Mouse (Mus musculus) embryonic facial prominence, embryonic 15.5 days (tissue): ENCODE results near the gene Qrich1. TPM values are rescaled to one million over a fixed set of nuclear protein-coding genes. Genes with fewer than 3 reads are reported as not detected.
"Not testable (repeated sequence)": the region's sequence is repeated elsewhere in the genome, so short reads cannot be mapped to it uniquely, and the experiment has no call there.

Experiments used
- ATAC-seq: fragments of 200-750 bp; cut with Nextera tagmentation; 2 replicates; pipeline ENCODE4 v1.8.0; 2017; ENCODE audit warnings: low read depth, moderate TSS enrichment; ENCODE audit not compliant: insufficient number of reproducible peaks, low FRiP score, low TSS enrichment
- H3K27ac ChIP-seq: fragments of 300-500 bp; sonication (generic); replicated peaks from 2 replicates; pipeline ENCODE4 v1.5.1; 2015; ENCODE audit warnings: mild to moderate bottlenecking, inconsistent platforms
- H3K27me3 ChIP-seq: fragments of 300-500 bp; sonication (generic); 2 replicates; pipeline ENCODE4 v1.6.1; 2015; ENCODE audit warnings: inconsistent platforms
- H3K36me3 ChIP-seq: fragments of 300-500 bp; sonication (generic); 2 replicates; pipeline ENCODE4 v1.6.1; 2015; ENCODE audit warnings: mild to moderate bottlenecking, inconsistent platforms
- H3K4me1 ChIP-seq: fragments of 300-500 bp; sonication (generic); 2 replicates; pipeline ENCODE4 v1.6.1; 2015; ENCODE audit warnings: inconsistent platforms
- H3K4me2 ChIP-seq: fragments of 300-500 bp; sonication (generic); replicated peaks from 2 replicates; pipeline ENCODE4 v1.6.1; 2015; ENCODE audit warnings: mild to moderate bottlenecking, inconsistent platforms
- H3K4me3 ChIP-seq: fragments of 300-500 bp; sonication (generic); replicated peaks from 2 replicates; pipeline ENCODE4 v1.5.1; 2015; ENCODE audit warnings: mild to moderate bottlenecking, inconsistent platforms
- H3K9ac ChIP-seq: fragments of 300-500 bp; sonication (generic); 2 replicates; pipeline ENCODE4 v1.6.1; 2015; ENCODE audit warnings: inconsistent platforms
- H3K9me3 ChIP-seq: fragments of 300-500 bp; sonication (generic); replicated peaks from 2 replicates; pipeline ENCODE4 v1.6.1; 2016; ENCODE audit warnings: inconsistent platforms
- WGBS: fragments of 180-500 bp; shearing (Covaris S2); methylation state at CpG from one replicate; pipeline ENCODE4 v1.1.7; 2015; 5-methylcytosine and 5-hydroxymethylcytosine counted together
- microRNA counts: library from miRNA; unstranded; fragments of <30 nt; microRNA quantifications from one replicate; lab custom pipeline; 2016
- microRNA-seq: library from miRNA; unstranded; fragments of <30 nt; microRNA quantifications from one replicate; pipeline ENCODE4, GENCODE M21; 2016; ENCODE audit warnings: borderline number of aligned reads
- polyA plus RNA-seq: library from polyadenylated mRNA; unstranded; fragments of >200 nt; fragmentation: Nextera tagmentation; extraction: Ambion mirVana; gene quantifications from 2 replicates; pipeline ENCODE4 v1.2.1, GENCODE M21; 2015

Gene Qrich1
- polyA plus RNA-seq, 1 experiment from 2014 or later: 125 TPM

DNA sequence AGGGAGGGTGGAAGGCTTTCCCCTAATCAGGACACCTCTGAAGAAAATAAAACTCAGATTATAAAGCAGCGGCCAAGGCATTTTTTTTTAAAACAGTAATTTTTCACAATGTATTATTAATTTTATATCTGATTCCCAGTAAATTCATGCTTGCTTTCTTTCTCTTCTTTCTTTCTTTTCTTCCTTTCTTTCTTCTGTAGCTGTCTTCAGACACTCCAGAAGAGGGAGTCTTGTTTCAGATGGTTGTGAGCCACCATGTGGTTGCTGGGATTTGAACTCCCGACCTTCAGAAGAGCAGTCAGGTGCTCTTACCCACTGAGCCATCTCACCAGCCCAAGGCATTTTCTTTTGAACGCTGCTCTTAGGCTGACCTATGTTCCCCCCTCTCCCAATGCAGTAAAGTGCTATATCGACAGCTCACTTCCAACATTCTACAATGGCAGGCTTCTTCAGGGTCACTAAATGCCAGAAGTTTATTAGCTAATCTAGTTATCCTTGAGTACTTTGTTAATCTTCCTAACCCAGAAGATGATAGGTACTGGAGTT, 82.5 kb downstream of the Qrich1 start:
- H3K4me3 ChIP-seq: no peak overlapping the region
- no peaks in the 10 kb centered on the region for H3K9me3 ChIP-seq
- 69% methylated on average over 4 of the region's 4 CpGs for WGBS
- H3K9ac ChIP-seq: no peak overlapping the region
- no peak for ATAC-seq
- peaks cover 17% of the 10 kb centered on the region for H3K36me3 ChIP-seq
- H3K4me1 ChIP-seq: peaks cover 14% of the 10 kb centered on the region; the same call in 1 of the 2 replicates
- no peak overlapping the region for H3K27ac ChIP-seq
- no peak overlapping the region for H3K4me2 ChIP-seq
- H3K27me3 ChIP-seq: no peaks in the 10 kb centered on the region

DNA sequence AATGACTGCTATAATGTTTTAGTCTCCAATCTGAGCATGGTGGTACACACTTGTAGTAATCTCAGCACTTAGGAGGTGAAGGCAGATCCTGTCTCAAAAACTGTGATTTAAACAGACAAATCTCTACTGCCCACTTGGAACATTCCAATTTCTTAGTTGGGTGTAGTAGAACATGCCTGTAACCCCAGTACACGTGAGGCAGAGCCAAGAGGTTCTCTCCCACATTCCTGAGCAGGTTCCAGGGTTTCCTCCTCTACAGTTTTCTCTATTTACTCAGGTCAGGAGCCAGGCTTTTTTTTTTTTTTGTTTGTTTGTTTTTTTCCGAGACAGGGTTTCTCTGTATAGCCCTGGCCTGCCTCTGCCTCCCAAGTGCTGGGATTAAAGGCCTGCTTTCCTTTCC, 83.4 kb downstream of the Qrich1 start:
- Histone ChIP-seq H3K36me3 (peaks cover 26% of the 10 kb centered on the region), H3K4me2 (no peak overlapping the region), H3K27me3 (no peaks in the 10 kb centered on the region), H3K4me1 (peaks cover 14% of the 10 kb centered on the region; the same call in 1 of the 2 replicates), H3K9me3 (no peaks in the 10 kb centered on the region), H3K4me3 (no peak overlapping the region), H3K27ac (no peak overlapping the region), H3K9ac (no peak overlapping the region)
- ATAC-seq: no peak
- WGBS: 43% methylated on average over 2 of the region's 2 CpGs

DNA sequence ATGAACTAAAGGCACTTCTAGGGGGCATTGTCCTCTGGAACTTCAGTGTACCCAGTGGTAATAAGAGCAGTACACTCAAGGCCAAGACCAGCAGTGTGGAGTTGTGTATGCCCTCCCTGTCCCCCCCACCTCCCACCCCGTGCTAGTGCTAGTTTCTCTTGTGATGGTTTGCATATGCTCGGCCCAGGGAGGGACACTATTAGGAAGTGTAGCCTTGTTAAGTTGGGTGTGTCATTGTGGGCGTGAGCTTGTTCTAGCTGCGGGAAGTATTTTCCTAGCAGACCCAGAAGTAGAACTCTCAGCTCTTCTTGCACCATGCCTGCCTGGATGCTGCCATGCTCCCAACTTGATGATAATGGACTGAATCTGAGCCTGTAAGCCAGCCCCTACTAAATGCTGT, 85.4 kb downstream of the Qrich1 start:
- Histone ChIP-seq H3K27ac (no peak overlapping the region), H3K9ac (no peak overlapping the region), H3K9me3 (no peaks in the 10 kb centered on the region), H3K27me3 (no peaks in the 10 kb centered on the region), H3K4me1 (0 out of 2 replicates have a peak, but pooled peaks cover 6% of the 10 kb centered on the region), H3K36me3 (peaks cover 43% of the 10 kb centered on the region), H3K4me2 (no peak overlapping the region), H3K4me3 (no peak overlapping the region)
- 84% methylated on average over 4 of the region's 4 CpGs for WGBS
- no peak for ATAC-seq

DNA sequence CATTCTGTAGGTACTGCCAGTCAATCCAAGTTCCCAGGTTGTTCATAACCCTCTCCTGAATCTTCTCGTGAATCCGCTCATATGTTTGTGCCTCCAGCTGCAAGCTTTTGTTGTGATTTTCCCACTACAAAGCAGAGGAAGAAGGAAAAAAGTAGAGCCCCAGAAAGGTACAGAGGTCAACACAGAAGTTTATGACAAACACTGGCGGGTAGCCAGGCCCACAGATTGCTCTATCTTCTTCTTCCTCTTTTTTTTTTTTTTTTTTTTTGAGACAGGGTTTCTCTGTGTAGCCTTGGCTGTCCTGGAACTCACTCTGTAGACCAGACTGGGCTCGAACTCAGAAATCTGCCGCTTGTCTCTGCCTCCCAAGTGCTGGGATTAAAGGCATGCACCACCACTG, 91.3 kb downstream of the Qrich1 start:
- not testable (repeated sequence) for H3K27me3 ChIP-seq, H3K4me1 ChIP-seq, H3K9me3 ChIP-seq, H3K4me2 ChIP-seq, H3K9ac ChIP-seq, H3K4me3 ChIP-seq, H3K27ac ChIP-seq, ATAC-seq
- peaks cover 97% of the 10 kb centered on the region for H3K36me3 ChIP-seq
- WGBS: 93% methylated on average over 5 of the region's 5 CpGs

DNA sequence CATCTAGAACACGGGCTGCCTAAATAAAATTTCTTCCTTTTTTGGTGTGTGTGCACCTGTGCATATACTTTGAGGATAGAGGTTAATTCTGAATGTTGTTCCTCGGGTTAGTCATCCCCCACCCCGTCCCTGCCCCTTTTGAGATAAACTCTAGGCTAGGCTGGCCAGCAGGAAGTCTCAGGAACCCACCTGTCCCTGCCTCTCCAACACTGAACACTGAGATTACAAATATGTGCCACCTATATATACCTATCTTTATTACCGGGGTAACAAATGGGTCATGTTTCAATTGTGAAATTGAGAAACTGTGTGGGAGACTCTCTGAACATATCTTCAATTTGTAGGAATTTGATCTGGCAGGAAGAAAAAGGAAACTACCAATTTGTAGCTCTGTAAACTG, 92.3 kb downstream of the Qrich1 start:
- 88% methylated on average over 4 of the region's 4 CpGs for WGBS
- peaks cover 97% of the 10 kb centered on the region for H3K36me3 ChIP-seq
- no peaks in the 10 kb centered on the region for H3K4me1 ChIP-seq

More for the DNA sequence above, 92.3 kb downstream of the Qrich1 start:
- no peak overlapping the region for H3K9ac ChIP-seq
- H3K9me3 ChIP-seq: no peaks in the 10 kb centered on the region
- no peak overlapping the region for H3K27ac ChIP-seq
- no peaks in the 10 kb centered on the region for H3K27me3 ChIP-seq
- H3K4me3 ChIP-seq: no peak overlapping the region
- no peak for ATAC-seq
- H3K4me2 ChIP-seq: no peak overlapping the region

MicroRNAs within 50 kb of the gene (microRNA counts, 519-probe panel; counts per million panel counts)
- microRNA mmu-miR-191 (lab: Ali Mortazavi, UCI) (3,012 counts per million, percentile 72 among the panel's probes with 10 or more counts), microRNA mmu-miR-425 (lab: Ali Mortazavi, UCI) (2,820 counts per million, percentile 67 among the panel's probes with 10 or more counts)

Small RNA genes within 50 kb of the gene (microRNA-seq; reads per million reads assigned to microRNA genes)
- gene Gm24083 (not detected), gene Mir191 (not detected), gene Mir425 (2,034 reads per million, percentile 82 among the genes with 10 or more reads in this experiment)

Other genes starting within 250 kb of the Qrich1 start
- gene Nicn1, start 226.4 kb upstream of the Qrich1 start, polyA plus RNA-seq: 41.7 and 42.9 TPM in 2 replicates
- gene Amt, start 220.0 kb upstream of the Qrich1 start, polyA plus RNA-seq: 10.8 and 11.2 TPM in 2 replicates
- gene Rhoa, start 210.7 kb upstream of the Qrich1 start, polyA plus RNA-seq: 452 and 468 TPM in 2 replicates
- 41.3 and 51.6 TPM in 2 replicates for gene Tcta, start 210.6 kb upstream of the Qrich1 start, polyA plus RNA-seq
- gene Gpx1, start 177.9 kb upstream of the Qrich1 start, polyA plus RNA-seq: 713 and 715 TPM in 2 replicates
- 97.5 and 99.4 TPM in 2 replicates for gene Usp4, start 169.0 kb upstream of the Qrich1 start, polyA plus RNA-seq
- 1.0 and 1.1 TPM in 2 replicates for gene 1700102P08Rik, start 124.0 kb upstream of the Qrich1 start, polyA plus RNA-seq
- 1.2 and 1.3 TPM in 2 replicates for gene Ccdc36, start 88.3 kb upstream of the Qrich1 start, polyA plus RNA-seq
- gene BC048562, start 80.3 kb upstream of the Qrich1 start, polyA plus RNA-seq: not detected in 2 replicates
- gene Ccdc71, start 56.3 kb upstream of the Qrich1 start, polyA plus RNA-seq: 58.6 and 60.7 TPM in 2 replicates
- 33.4 and 35.7 TPM in 2 replicates for gene Klhdc8b, start 55.2 kb upstream of the Qrich1 start, polyA plus RNA-seq
- gene Lamb2, start 37.1 kb upstream of the Qrich1 start, polyA plus RNA-seq: 70.2 and 71.7 TPM in 2 replicates
- 69.8 and 75.4 TPM in 2 replicates for gene Usp19, start 26.2 kb upstream of the Qrich1 start, polyA plus RNA-seq
- gene Qars, start 9.1 kb upstream of the Qrich1 start, polyA plus RNA-seq: 114 and 117 TPM in 2 replicates
- 172 and 173 TPM in 2 replicates for gene Impdh2, start 43.5 kb downstream of the Qrich1 start, polyA plus RNA-seq
- gene Ndufaf3, start 50.6 kb downstream of the Qrich1 start, polyA plus RNA-seq: 63.8 and 65.6 TPM in 2 replicates
- gene Dalrd3, start 53.1 kb downstream of the Qrich1 start, polyA plus RNA-seq: 137 and 139 TPM in 2 replicates
- gene Wdr6, start 61.9 kb downstream of the Qrich1 start, polyA plus RNA-seq: 89.6 and 93.7 TPM in 2 replicates
- gene P4htm, start 80.9 kb downstream of the Qrich1 start, polyA plus RNA-seq: 10.4 and 12.2 TPM in 2 replicates
- gene Arih2, start 132.6 kb downstream of the Qrich1 start, polyA plus RNA-seq: 46.9 and 49.5 TPM in 2 replicates
- 36.5 and 37.7 TPM in 2 replicates for gene Slc25a20, start 145.3 kb downstream of the Qrich1 start, polyA plus RNA-seq
- gene Prkar2a, start 172.5 kb downstream of the Qrich1 start, polyA plus RNA-seq: 29.0 and 30.7 TPM in 2 replicates